Mouse (Mus musculus) cerebral cortex, adult 2 months (tissue): ENCODE measurements around the gene Npff.

Experiments used
- WGBS: fragments of 180-500 bp; shearing (Covaris S2); methylation state at CpG from one replicate; pipeline ENCODE4 v1.1.7; 2018; 5-methylcytosine and 5-hydroxymethylcytosine counted together

Npff gene

DNA sequence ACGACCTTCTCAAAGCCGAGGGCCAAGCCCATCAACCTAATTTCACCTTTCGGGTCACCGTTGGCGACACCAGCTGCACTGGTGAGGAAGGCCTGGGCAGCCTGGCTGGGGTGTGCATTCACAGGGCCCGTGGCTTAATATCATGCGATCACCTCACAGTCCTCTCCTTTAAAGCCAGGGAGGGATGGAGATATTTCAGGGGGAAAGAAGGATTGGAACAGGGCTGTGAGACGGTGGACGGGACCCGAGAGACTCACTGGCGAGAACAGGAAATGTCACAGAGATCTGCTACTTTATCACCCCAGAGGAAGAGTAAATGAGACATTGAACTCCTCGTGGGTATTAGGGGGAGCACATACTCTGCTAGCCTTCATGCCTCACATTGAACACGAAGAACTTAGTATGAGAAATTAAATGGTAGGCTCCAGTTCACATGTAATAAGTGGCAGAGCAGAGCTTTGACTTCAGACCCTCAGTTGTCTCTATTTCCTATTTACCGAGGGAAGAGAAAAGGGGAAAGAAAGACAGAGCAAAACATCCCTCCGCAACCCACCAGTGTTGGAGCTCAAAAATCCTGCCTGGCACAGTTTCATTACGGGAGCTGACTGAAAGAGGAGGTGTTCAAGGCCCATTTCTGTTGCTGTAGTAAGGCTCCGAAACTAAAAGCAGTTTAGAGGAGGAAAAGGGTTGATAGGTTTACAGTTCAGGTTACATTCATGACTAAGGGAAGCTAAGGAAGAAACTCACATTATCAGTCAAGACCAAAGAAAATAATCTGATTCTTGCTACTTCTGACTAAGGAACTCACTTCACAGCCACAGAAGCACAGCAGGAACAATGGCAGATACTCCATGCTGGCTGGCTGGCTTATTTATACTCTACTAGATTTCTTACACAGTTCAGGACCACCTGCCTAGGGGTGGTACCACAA lies 5.3 kb downstream of the Npff start:
- WGBS = 34% methylated on average over 17 of the region's 17 CpGs

DNA sequence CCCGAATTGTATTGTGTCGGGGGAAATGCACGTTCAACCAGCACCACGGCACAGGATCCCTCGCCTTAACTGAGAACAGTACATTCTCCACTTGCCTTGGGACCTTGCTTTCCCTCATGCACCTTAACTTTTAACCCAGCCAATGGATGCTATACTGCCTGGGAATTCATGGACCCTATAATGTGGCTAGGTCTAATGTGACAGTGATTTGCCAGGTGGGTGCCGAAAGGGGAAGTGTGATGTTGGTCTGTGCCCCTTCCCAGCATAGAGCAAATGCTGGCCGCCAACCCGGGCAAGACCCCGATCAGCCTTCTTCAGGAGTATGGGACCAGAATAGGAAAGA lies 5.9 kb downstream of the Npff start:
- 7% methylated on average over 9 of the region's 9 CpGs for WGBS

DNA sequence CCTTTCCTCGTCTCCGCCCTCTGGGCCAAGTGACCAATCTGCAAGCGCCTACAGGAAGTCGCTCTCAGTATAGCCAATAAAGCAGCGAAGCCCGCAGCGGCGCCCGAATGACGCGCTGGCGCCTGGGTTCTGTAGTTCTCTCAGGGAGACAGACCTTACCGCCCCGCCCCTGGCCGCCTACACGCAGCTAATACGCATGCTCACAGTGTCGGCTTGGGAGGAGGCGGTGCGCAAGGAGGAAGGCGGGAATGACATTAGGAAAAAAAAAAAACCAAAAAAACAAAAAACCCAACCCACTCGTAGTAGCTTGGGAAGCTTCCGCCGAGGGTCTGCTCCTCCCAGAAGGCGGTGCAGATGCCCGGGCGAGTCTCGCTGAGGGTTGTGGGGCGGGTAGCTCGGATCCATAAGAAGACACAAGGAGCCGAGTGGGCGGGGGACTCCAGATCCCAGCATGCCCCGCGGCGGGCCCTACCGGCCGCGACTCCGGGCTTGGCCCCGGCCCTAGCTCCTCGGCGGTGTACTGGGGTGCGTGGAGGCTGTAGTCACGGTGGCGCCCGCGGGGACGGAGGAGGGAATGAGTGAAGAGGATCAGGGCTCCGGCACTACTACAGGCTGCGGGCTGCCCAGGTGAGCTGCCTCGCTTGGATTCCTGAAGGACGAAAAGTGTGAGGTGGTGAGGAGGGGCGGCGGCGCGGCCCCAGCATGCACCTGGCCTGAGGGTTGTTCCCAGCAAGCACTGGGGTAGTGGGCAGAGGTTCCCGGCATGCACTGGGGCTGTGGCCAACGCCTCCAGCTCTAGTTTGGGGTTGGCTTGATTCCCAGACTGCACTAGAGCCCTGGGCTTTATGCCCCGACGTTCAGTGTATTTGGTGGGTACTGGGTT lies 6.5 kb downstream of the Npff start, which contains the start of gene Tarbp2:
TSS of gene Tarbp2 (plus strand) at position 217 of the 883 bp plus-strand sequence.
- under 1% methylated on average over 60 of the region's 60 CpGs for WGBS

DNA sequence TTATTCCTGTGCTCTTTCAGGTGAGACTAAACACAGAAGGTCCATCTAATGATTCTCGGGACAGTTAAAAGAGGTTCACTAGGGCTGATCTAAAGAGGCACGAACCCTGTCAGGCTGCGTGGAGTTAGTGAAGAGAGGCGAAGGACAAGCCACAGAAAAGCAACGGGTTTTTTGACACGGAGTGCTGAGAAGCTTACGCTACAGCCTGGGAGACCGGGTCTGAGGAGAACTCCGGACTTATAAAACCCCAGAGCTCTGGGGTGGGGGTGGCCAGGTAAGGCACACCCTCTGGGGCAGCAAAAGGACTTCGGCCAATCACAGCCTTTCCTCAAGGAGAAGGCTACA lies 7.1 kb downstream of the Npff start:
- WGBS = 1% methylated on average over 10 of the region's 10 CpGs

DNA sequence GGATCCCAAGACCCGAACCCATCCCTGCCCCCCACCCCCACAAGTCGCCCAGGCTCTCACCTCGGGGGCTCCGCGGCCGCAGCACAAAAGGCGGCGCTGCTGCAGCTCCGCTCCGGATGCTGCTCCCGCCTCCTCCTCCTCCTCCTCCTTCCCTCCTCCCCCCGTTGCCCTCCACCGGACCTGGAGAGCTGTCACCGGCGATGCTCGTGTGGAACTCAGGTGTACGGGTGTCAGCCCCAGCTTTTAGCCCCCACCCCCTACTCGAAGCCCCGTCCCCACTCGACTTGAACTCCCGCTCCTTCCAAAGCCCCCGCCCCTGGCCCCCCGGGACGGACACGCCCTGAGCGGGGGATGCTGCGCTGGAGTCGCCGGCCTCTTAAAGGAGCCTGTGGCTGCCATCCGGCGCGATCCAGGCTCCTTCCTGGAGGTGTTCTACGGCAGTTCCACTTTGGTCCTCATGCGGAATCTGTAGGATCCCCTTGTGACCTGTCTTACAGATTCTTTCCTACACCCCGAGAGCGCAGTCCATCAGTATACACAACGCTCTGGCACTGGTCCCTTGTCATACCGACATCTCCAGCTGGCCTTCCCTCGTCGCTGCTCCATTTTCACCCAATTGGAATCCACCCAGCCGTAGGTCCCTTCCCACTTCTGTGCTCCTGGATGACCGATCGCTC lies 7.9 kb downstream of the Npff start, which contains the start of gene Map3k12:
TSS of gene Map3k12 (minus strand) at position 337 of the 677 bp plus-strand sequence.
- under 1% methylated on average over 43 of the region's 43 CpGs for whole genome bisulfite sequencing

DNA sequence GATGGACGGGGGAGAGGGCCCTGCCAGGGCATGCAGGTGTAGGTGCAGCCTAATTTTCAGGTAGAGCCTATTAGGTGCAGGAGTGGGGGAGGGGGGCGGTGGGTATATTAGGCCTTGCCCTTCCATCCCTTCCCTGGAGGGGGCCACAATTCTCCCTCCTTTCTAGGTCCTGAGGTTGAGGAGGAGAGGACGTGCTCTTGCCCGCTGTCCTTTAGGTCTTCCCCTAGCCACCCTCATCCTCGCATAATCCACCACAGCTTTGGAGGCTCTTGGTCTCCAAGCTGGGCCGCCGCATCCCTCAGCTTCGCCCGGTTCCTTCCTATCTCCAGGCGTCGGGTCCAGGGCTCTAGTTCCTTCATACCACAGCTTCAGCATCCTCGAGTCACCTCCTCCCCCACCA lies 8.4 kb downstream of the Npff start:
- 2% methylated on average over 12 of the region's 12 CpGs for WGBS

DNA sequence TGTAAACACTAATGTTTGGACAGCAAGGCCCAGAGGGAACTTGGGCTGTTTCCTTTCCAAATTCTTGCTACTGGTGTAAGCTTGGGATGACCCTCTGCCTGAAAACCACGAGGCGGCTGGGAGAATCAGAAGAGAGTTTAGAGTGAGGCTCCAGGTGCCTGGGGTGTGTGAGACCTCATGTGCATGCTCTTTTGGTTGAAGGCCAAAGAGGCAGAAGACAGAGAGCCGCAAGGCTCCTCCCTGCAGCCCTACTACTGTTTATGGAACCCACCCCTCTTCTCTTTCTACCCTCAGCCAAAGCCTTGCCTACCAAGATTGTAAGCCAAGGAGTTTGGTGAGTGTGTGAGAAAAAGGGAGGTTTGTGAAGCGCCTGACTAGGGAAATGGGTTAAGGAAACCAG lies 9.0 kb downstream of the Npff start:
- WGBS = 30% methylated on average over 4 of the region's 4 CpGs

DNA sequence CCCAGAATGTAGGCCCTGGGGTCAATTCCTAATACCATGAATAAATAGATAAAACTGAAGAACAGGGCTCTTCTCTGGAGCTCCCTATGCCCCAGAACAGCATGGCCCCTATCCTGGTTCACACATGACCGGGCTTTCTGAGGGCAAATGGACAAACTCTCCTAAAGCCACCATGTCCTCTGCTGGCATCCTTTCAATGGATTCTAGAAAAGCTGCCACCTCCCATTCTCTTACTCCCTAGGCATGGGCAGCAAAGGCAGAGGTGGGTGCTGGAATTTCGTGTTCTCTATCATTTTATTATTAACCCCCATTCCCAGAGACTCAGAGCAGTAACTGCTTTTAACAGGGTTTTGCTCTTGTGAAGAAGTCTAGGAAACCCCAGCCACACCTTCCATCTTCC lies 9.5 kb downstream of the Npff start:
- 72% methylated on average over 2 of the region's 2 CpGs for WGBS

DNA sequence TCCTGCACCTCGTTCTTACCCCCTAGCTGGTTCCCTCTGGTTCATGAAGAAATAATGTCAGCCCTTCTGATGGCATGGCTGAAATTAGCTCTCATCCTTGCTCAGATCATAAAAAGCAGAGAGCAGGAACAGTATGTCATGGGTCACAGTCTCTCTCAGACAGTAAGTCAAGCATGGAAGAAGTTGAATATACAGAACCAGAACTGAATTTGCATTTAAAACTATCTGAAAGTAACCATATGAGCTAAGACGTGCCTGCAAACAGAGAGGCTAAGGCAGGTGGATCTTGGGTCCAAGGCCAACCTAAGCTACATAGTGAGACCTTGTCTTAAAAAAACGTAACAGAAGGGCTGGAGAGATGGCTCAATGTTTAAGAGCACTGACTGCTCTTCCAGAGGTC lies 11.7 kb downstream of the Npff start:
- WGBS = 64% methylated on average over 3 of the region's 3 CpGs

DNA sequence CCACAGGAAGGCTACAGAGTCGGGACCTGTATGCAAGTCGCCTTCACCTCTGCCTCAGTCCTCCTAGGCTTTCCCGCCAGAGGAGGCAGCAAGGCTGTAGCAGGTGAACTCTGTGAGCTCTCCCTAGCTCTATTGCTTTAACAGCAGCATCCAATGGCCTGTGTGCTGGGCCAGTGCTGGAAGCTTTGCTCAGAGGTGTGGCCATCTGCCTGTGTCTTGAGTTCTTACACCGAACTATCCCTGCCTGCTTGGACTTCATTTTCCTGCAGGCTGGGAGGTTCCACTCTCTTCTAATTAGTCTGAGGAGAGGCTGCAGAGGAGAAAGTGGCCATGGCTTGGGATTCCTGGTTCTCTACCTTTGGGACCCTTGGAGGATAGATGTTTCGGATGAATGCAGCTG lies 12.7 kb downstream of the Npff start:
- WGBS = 42% methylated on average over 5 of the region's 5 CpGs

DNA sequence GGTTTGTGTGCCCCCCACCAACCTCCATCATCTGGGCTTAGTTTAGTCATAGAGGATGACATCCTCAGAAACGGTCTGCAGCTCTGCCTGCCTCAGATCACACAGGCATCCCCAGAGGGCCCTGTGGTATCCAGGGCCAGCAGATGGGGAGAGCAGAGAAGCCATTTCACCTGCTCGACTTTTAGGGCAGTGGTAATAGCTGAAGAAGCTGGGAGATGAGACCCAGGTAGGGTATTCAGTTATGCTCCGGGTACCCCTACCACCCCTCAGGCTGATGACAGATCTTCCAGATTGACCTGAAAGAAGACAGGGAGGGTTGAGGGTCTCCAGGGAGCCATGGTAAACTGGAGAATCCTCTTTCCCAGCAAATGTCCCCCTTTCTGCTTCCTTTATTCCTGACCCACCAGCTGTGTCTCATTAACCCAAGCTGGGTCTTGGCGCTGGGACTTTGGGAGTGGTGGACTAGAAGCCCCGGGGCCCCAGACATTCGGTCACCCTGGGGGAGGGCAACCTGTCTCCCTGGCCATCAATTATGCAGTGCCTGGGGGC lies 13.4 kb downstream of the Npff start:
- 21% methylated on average over 6 of the region's 6 CpGs for WGBS

DNA sequence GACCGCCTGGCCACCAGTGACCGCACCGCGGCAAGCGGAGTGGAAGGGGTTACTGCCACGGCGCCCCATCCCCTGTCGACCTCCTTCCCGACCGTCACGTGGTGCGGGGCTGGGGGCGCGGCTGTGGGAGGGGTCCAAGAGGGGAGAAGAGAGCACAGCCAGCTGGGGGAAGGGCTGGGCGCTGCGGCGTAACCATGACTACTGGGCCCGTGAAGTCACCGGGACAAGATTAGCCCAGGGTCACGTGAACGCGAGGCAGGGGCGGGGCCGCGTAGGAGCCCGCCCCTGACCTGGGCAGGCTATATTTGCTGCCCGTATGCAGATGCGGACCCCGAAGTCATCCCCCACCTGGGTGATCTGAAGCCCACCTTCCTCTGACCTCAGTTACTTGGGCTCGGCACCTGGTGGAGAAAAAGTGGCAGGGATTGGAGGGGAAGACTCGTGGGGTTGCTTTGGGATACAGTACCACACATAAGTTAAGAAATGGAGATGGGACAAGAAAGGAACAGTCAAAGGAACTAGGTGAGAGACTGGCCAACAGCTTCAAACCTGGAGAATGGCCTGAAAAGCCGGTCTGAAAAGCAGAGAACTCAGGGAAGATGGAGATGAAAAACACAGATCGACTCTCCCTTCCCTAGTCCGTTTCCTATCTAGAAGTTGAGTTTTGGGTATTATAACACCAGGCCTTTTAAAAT lies 14.0 kb downstream of the Npff start:
- WGBS = 1% methylated on average over 32 of the region's 34 CpGs

DNA sequence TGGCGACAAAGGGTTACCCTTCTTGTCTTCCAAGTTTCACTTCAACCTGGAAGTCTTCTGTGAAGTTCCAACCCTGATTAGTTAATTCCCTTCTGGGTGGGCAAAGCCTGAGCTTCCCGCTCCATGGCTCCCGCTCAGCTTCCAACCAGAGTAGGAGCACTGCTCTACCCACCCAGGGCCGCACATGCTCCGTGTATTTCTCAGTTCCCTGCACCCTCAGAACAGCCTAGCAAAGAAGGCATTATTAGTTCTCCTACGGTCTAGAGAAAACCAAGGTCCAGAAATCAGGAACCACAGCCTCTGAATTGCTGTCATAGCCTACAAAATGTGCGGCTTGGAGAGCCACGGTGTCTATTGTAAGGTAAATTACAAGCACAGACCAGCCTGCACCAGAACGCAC lies 14.6 kb downstream of the Npff start:
- WGBS = 4% methylated on average over 9 of the region's 9 CpGs

DNA sequence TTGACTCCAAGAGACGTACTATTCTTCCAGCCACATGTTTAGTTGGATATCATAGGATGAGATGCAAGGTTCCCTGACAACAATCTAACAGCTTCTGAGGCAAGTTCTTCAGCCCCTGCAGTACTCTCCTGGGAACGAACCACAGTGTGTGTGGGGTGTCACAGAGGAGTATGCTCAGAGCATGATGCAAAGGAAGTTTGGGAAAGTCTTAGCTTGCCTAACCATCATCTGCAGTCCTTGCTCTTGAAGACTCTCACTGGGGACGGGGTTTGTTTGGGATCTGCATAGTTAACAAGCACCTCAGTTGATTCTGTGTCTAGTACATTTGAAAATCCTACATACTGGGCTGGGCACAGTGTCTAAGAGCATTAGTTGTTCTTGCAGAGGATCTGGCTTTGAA lies 16.4 kb downstream of the Npff start:
- 53% methylated on average over 3 of the region's 3 CpGs for WGBS

DNA sequence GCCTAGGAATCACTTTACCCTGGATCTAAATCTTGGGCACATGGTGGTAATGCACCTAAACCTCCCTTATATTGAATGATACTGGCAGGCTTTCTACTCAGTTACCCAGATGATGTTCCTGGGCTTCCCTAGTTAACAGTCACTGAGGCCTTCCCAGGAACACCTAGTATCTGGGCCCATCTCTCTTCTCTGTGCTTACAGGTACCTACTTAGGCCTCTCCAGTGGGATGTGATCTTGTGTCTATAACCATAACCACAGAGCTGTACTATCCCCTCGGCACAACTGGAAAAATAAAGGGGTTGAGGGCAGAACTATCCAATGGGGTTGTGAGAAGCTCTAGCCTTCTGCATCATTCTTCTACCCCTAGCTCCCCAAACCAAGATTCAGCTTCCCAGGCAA lies 17.9 kb downstream of the Npff start:
- WGBS = 100% methylated on average over 1 of the region's 1 CpGs

DNA sequence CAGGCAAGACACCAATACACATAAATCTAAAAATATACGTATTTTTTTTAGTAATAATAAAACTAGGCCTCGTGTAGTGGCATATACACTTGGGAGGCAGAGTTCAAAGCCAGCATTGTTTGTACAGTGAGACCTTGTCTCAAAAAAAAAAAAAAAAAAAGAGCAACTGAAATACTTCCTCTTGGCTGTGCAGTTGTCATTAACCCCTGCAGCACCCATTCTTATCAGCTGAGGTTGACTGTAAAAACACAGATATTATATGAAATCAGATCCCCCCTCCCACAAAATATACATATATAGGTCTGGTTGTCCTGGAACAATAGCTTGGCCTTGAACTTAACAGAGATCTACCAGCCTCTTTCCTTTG lies 18.3 kb downstream of the Npff start:
- 22% methylated on average over 2 of the region's 2 CpGs for WGBS

DNA sequence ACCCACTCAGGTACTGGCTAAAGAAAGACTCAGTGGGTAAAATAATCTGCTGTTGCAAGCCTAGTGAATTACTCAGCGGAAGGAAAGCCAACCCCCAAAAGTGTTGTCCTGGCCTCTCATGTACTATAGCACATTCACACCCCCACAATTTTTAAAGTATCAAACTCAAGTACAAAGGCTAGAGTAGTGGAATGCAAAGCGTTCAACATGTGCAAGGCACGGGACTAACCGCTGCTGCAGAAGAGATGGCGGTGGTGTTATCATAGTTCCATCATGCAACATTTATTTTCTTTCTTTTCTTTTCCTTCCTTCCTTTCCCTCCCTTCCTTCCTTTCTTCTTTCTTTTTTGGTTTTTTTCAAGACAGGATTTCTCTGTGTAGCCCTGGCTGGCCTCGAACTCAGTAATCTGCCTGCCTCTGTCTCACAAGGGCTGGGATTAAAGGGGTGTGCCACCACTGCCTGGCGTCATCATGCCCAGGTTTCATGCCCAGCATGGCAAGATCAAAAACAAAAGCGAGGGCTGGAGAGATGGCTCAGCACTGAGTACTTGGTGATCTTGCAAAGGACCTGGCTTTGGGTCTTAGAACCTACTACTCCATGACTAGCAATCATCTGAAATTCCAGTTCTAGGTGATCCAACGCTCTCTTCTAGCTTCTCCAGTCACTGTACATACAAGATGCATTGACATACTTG lies 18.8 kb downstream of the Npff start:
- WGBS = 51% methylated on average over 9 of the region's 9 CpGs

DNA sequence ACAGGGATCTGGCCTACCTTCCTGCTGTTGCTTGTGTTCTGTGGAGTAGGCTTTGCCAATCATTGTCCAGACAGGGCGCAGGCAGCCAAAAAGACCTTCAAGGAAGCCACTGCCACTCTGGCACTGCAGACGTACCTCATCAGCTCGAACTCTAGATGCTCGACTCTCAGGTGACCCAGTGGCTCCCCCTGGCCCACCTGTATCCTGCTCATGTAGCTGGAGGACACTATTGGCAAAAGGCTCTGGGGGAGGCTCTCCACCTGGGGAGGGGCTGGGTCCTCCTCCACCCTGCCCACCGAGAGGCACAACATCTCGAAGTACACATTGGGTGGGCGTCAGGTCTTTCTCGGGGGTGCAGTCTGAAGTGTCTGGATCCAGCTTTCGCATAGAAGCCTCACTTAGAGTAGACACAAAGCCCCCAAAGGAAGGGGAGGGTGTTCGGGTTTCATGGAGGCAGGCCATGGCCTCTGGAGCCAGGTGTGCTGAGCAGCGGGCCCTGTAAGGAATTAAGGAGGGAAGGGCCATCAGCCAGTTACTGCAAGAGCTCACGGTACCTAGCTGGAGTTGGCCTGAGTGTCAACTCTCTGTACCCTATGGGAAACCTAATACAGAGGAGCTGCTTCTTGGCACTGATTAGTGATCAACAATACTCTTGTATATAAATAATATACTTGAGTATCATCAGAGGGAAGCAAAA lies 19.5 kb downstream of the Npff start:
- 56% methylated on average over 12 of the region's 12 CpGs for WGBS

DNA sequence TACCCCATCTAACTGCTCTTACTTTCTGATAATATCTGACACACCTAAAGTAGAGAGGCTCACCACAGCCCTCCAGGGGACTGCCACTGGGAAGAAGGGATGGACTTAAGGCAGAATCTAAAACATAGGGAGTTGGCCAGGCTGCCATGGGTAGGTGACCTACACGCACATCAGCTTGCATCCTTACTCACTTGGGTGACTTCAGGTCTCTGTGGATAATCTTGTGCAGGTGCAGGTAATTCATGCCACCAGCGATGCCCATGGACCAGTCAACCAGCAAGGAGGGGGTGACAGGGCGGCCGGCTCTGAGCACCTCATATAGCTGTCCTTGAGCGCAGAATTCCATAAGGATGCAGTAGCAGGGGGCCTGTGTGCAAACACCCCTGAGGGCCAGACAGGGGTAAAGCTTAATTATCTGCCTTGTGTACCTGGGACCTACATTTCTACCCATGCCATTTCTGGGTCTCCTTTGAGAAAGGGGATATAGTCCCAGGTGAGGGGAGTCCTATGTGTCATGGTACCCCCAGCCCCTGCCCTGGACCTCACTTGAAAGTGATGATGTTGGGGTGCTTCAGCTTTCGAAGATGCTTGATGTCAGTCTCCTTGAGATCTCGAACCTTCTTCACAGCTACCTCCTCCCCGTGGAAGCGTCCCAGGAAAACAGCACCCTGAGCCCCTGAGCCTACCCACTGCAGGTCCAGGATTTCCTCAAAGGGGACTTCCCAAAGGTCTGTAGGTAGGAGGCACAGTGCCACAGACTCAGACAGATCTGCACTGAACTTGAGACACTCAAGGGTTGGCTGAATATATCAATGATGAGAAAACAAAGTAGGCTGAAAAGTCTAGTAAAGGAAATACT lies 20.6 kb downstream of the Npff start:
- WGBS = 89% methylated on average over 9 of the region's 9 CpGs
